Mouse (Mus musculus) midbrain, postnatal 0 days (tissue): ENCODE measurements around the gene Twf2. TPM values are rescaled to one million over a fixed set of nuclear protein-coding genes. Genes with fewer than 3 reads are reported as not detected.
A peak's percentile ranks its signal among the peaks of the same experiment; 100 is the strongest.

ENCODE experiments used
- ATAC-seq: fragments of 200-750 bp; cut with Nextera tagmentation; 2 replicates; pipeline ENCODE4 v1.8.0; 2017; ENCODE audit warnings: moderate number of reproducible peaks, mild to moderate bottlenecking, moderate TSS enrichment, moderate library complexity; ENCODE audit not compliant: low FRiP score
- DNase-seq: peaks from one replicate; pipeline ENCODE4 v3.0.0-alpha.2; 2015; ENCODE audit warnings: low spot score
- H3K27ac ChIP-seq: fragments of 300-500 bp; sonication (generic); 2 replicates; pipeline ENCODE4 v1.5.1; 2014; ENCODE audit warnings: low read depth, mild to moderate bottlenecking, low read length, mixed read lengths
- H3K27me3 ChIP-seq: fragments of 300-500 bp; sonication (generic); 2 replicates; pipeline ENCODE4 v1.6.1; 2014; ENCODE audit warnings: low read length, control low read depth, mixed read lengths; ENCODE audit not compliant: insufficient read depth
- H3K36me3 ChIP-seq: fragments of 300-500 bp; sonication (generic); 2 replicates; pipeline ENCODE4 v1.6.1; 2014; ENCODE audit warnings: low read length, control low read depth, mixed read lengths; ENCODE audit not compliant: insufficient read depth
- H3K4me1 ChIP-seq: fragments of 300-500 bp; sonication (generic); 2 replicates; pipeline ENCODE4 v1.6.1; 2014; ENCODE audit warnings: mild to moderate bottlenecking, control low read depth, antibody characterized with exemption, low read length, mixed read lengths; ENCODE audit not compliant: insufficient read depth
- H3K4me2 ChIP-seq: fragments of 300-500 bp; sonication (generic); 2 replicates; pipeline ENCODE4 v1.6.1; 2014; ENCODE audit warnings: low read depth, mild to moderate bottlenecking, low read length, mixed read lengths; ENCODE audit not compliant: poor library complexity, severe bottlenecking
- H3K4me3 ChIP-seq: fragments of 300-500 bp; sonication (generic); 2 replicates; pipeline ENCODE4 v1.5.1; 2014; ENCODE audit warnings: low read depth, mild to moderate bottlenecking, low read length, moderate library complexity
- H3K9ac ChIP-seq: fragments of 300-500 bp; sonication (generic); replicated peaks from 2 replicates; pipeline ENCODE4 v1.6.1; 2014; ENCODE audit warnings: mild to moderate bottlenecking, low read length, moderate library complexity, mixed read lengths; ENCODE audit not compliant: poor library complexity, severe bottlenecking
- H3K9me3 ChIP-seq: fragments of 300-500 bp; sonication (generic); 2 replicates; pipeline ENCODE4 v1.6.1; 2016; ENCODE audit warnings: low read length, control low read depth
- CTCF ChIP-seq: IDR thresholded peaks from 2 replicates; pipeline ENCODE4 v1.5.1; 2016; ENCODE audit warnings: antibody characterized with exemption, mild to moderate bottlenecking
- WGBS: fragments of 180-500 bp; shearing (Covaris S2); extraction: QIAGEN DNeasy Blood & Tissue Kit; methylation state at CpG from one replicate; pipeline ENCODE4 v1.1.7; 2014; 5-methylcytosine and 5-hydroxymethylcytosine counted together
- polyA plus RNA-seq: library from polyadenylated mRNA; unstranded; fragments of >200 nt; fragmentation: Nextera tagmentation; extraction: Ambion mirVana; gene quantifications from 2 replicates; pipeline ENCODE4 v1.2.1, GENCODE M21; 2015
- total RNA-seq: library from RNA; depleted of rRNA; stranded (reverse); fragments of >200 nt; gene quantifications from 2 replicates; pipeline ENCODE4 v1.2.3, GENCODE M21; 2014

The Twf2 gene
- total and polyA plus RNA-seq, 2 experiments from 2014 or later, result 41.6 to 78.3 TPM

DNA sequence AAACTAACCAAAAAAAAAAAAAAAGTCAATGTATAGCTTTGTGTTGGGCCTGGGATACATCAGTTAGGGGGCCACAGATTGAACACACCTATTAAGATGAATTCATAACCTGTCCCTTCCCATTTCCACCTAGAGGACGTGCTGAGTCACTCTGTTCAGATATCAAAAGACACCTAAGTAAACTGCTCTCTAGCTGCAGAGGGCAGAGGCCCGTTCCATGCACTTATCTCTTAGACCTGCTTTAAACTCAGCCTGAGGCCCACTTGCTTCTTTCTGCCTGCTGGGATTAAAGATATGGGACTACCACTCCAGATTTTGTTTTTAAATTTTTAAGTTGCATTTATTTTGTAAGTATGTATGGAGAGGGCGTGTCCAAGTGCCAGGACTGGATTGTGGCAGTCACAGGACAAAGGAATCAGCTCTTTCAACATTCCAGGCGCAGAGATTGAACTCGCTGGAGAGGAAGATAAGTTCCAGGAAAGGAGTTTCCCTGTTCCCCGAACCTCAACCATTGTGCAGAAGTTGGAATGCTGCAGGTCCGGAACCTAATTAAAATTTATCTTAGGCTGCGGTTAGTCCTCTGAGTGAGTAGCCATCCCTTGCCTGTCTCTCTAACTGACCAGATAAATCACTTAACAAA is 25.0 kb downstream of the Twf2 start:
- Histone ChIP-seq H3K27ac (no peak overlapping the region), H3K9me3 (no peaks in the 10 kb centered on the region), H3K4me2 (no peak overlapping the region), H3K36me3 (no peaks in the 10 kb centered on the region; the same call in 1 of the 2 replicates), H3K4me3 (no peak overlapping the region), H3K4me1 (0 out of 2 replicates have a peak, but pooled peaks cover 4% of the 10 kb centered on the region), H3K27me3 (no peaks in the 10 kb centered on the region), H3K9ac (no peak overlapping the region)
- 76% methylated on average over 8 of the region's 8 CpGs for WGBS
- no peak for TF ChIP-seq CTCF
- ATAC-seq, result no peak
- no peak for DNase-seq

DNA sequence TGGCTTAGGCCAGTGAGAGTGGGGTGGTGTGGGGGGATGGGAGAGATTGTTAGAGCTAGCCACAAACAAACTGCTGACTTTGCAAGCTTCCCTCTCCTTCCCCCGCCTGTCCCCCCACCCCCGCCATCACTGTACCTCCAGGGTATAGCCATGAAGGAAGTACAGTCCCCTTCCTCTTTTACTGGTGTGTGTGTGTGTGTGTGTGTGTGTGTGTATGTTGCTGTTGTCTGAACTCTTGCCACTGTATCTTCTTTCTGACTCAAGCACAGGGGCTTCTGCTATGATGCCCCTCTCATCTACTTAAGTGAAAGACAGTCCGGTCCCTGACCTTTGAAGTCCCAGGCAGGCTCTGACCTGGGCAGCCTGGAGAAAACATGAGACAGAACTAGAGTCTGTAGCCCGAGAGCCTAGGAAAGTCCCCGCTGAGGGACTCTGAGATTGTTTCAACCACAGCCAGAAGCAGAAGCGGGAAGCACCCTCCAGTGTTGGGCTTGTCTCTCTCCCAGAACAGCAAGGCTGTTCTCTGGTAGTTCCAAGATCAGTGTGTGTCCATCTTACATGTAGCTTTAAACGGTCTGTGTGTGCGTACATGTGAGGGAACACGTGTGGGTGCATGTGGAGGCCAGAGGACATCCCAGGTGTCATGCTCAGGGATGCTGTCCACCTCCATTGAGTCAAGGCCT is 27.3 kb downstream of the Twf2 start:
- Histone ChIP-seq H3K9ac (no peak overlapping the region), H3K36me3 (peaks cover 21% of the 10 kb centered on the region), H3K27me3 (no peaks in the 10 kb centered on the region), H3K4me1 (0 out of 2 replicates have a peak, but pooled peaks cover 4% of the 10 kb centered on the region), H3K4me2 (no peak overlapping the region), H3K4me3 (no peak overlapping the region), H3K9me3 (no peaks in the 10 kb centered on the region), H3K27ac (no peak overlapping the region)
- no peak for DNase-seq
- no peak for TF ChIP-seq CTCF
- no peak for ATAC-seq
- WGBS, result 83% methylated on average over 9 of the region's 9 CpGs

DNA sequence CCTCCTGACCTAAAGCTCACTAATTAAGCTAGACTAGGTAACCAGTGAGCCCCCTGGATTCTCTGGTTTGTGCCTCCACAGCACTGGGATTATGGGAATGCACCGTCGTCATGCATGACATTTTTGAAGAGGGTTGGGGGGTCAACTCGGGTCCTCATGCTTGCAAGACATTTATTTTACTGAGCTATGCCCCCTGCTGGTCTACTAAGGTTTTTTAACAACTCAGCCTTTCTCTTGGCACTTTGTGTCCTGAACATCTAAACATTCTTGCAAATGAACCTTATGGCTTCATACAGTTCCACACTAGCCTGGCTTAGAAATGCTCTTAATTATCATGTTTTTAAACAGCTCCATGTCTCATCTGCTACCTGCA is 27.8 kb downstream of the Twf2 start:
- Histone ChIP-seq H3K4me1 (0 out of 2 replicates have a peak, but pooled peaks cover 4% of the 10 kb centered on the region), H3K9ac (no peak overlapping the region)
- no peak for DNase-seq

DNA sequence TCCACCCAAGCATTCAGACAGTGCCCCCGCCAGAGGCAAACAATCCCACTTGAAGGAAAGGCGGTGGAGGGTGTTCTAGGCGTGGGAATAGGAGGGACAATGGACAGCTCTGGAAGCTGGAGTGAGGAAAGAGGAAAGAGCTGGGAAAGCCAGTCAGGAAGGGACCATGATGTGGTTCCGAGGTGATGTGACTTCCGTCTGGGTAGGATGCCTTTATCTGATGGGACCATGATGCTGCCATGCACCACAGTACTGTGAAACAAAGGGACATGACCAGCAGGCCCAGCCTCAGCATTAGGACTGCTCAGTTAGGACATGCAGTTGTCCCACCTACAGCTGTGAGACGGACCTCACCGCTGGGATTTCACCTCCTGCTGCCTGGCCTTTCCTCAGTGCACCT is 28.3 kb downstream of the Twf2 start:
- H3K27me3 ChIP-seq, result no peaks in the 10 kb centered on the region
- 76% methylated on average over 7 of the region's 7 CpGs for WGBS
- H3K36me3 ChIP-seq, result peaks cover 29% of the 10 kb centered on the region
- no peaks in the 10 kb centered on the region for H3K4me1 ChIP-seq
- H3K27ac ChIP-seq, result no peak overlapping the region
- H3K9ac ChIP-seq, result no peak overlapping the region
- ATAC-seq (no peak), DNase-seq (no peak)
- no peaks in the 10 kb centered on the region for H3K9me3 ChIP-seq
- TF ChIP-seq CTCF, result no peak
- H3K4me3 ChIP-seq, result no peak overlapping the region
- no peak overlapping the region for H3K4me2 ChIP-seq

More for the DNA sequence above, 27.8 kb downstream of the Twf2 start:
- no peaks in the 10 kb centered on the region for H3K27me3 ChIP-seq
- TF ChIP-seq CTCF, result peak; percentile 54
- no peak overlapping the region for H3K27ac ChIP-seq
- peaks cover 26% of the 10 kb centered on the region for H3K36me3 ChIP-seq
- no peaks in the 10 kb centered on the region for H3K9me3 ChIP-seq
- no peak overlapping the region for H3K4me2 ChIP-seq
- WGBS, result 54% methylated on average over 3 of the region's 3 CpGs
- H3K4me3 ChIP-seq, result no peak overlapping the region
- ATAC-seq, result no peak

DNA sequence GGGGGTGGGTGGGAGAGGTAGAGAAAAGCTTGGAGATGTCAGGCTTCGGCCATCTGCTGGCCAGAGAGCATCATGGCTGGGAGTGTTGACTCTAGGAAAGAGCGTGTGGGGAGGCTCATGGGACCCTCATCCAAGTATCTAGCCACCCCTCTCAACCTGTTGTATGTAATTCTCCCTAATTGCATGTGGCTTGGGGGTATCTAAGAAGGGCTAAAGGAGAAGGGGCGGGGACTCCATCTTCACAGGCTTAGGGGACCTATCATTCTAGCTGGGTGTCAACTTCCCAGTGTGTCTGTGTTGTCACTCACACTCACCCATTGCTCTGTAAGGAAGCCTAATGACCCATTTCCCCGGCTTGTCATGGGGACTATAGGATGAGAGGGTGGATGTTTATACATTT is 28.9 kb downstream of the Twf2 start:
- H3K4me2 ChIP-seq, result no peak overlapping the region
- H3K27me3 ChIP-seq, result no peaks in the 10 kb centered on the region
- no peak for DNase-seq
- 0 out of 2 replicates have a peak, but pooled peaks have one; percentile 10 for TF ChIP-seq CTCF
- H3K4me1 ChIP-seq, result no peaks in the 10 kb centered on the region
- ATAC-seq, result no peak
- 96% methylated on average over 4 of the region's 4 CpGs for WGBS
- H3K9me3 ChIP-seq, result no peaks in the 10 kb centered on the region
- H3K9ac ChIP-seq, result no peak overlapping the region
- H3K27ac ChIP-seq, result no peak overlapping the region
- peaks cover 35% of the 10 kb centered on the region for H3K36me3 ChIP-seq
- H3K4me3 ChIP-seq, result no peak overlapping the region

DNA sequence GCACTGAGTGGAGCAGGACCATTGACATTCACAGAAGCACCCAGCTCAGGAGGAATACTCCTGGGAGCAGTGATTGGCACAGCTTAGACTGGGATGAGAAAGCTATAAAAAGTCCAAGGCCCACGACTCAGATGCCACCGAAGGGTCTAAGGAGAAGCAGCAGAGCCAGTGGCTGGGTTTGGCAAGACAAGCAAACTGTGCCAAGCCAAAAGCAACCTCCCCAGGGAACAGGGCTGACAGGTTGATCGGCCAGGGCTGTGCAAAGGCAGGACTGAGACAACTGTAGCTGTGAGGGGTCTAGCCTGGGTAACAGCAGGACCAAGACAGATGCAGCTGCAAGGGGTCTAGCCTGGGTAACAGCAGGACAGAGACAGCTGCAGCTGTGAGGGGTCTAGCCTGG is 30.0 kb downstream of the Twf2 start:
- DNase-seq (no peak), ATAC-seq (no peak)
- Histone ChIP-seq H3K4me1 (no peaks in the 10 kb centered on the region), H3K9ac (no peak overlapping the region), H3K27me3 (no peaks in the 10 kb centered on the region), H3K9me3 (no peaks in the 10 kb centered on the region), H3K36me3 (peaks cover 45% of the 10 kb centered on the region), H3K4me2 (no peak overlapping the region), H3K4me3 (no peak overlapping the region), H3K27ac (no peak overlapping the region)
- no peak for TF ChIP-seq CTCF
- 87% methylated on average over 3 of the region's 3 CpGs for WGBS
